Mouse (Mus musculus) CH12.LX (cell line): Measurements from ENCODE around the gene Ube2o. TPM values are rescaled to one million over a fixed set of nuclear protein-coding genes. Genes with fewer than 3 reads are reported as not detected.
A peak's percentile ranks its signal among the peaks of the same experiment; 100 is the strongest.

Experiments used
- DNase-seq: peaks from one replicate; pipeline ENCODE4 v3.0.0-alpha.2; 2013; ENCODE audit errors: extremely low read depth
- H3K27ac ChIP-seq: 2 replicates; pipeline ENCODE4 v1.5.1; 2012; ENCODE audit warnings: low read depth, mild to moderate bottlenecking, control low read depth, moderate library complexity; ENCODE audit not compliant: insufficient read depth
- H3K27me3 ChIP-seq: replicated peaks from 2 replicates; pipeline ENCODE3; 2012; ENCODE audit warnings: inconsistent platforms
- H3K36me3 ChIP-seq, 2 experiments: replicated peaks in 1 of 2; 2 replicates each; pipeline versions ENCODE3 to v1.6.1; 2012; ENCODE audit warnings: inconsistent platforms in 1 of 2, low read length in 1 of 2, mild to moderate bottlenecking in 1 of 2, mixed read lengths in 1 of 2, moderate library complexity in 1 of 2; ENCODE audit not compliant: control insufficient read depth in 1 of 2, insufficient read depth in 1 of 2
- H3K4me1 ChIP-seq, 2 experiments: 2 replicates each; pipeline ENCODE4 v1.6.1; 2012; ENCODE audit warnings: inconsistent platforms in 1 of 2, moderate library complexity in 1 of 2; ENCODE audit not compliant: insufficient read depth in 2 of 2, control insufficient read depth in 1 of 2
- H3K4me2 ChIP-seq: 2 replicates; pipeline ENCODE4 v1.6.1; 2012; ENCODE audit warnings: low read depth, mild to moderate bottlenecking, control low read depth; ENCODE audit not compliant: poor library complexity, insufficient read depth, severe bottlenecking
- H3K4me3 ChIP-seq, 3 experiments: fragments of 150-350 bp in 1 of 3; sonication (generic) in 1 of 3; replicated peaks in 1 of 3; 2 replicates each; pipeline versions ENCODE3 to v1.5.1; 2011 to 2012; ENCODE audit warnings: low read depth in 2 of 3, low read length in 2 of 3, mild to moderate bottlenecking in 2 of 3, moderate library complexity in 2 of 3, control low read depth in 1 of 3, improper control_type of control experiment in 1 of 3, inconsistent platforms in 1 of 3, mixed read lengths in 1 of 3; ENCODE audit not compliant: poor library complexity in 1 of 3
- H3K79me2 ChIP-seq: replicated peaks from 2 replicates; pipeline ENCODE4 v1.6.1; 2012; ENCODE audit warnings: mild to moderate bottlenecking, moderate library complexity; ENCODE audit not compliant: control insufficient read depth, poor library complexity, insufficient read depth, severe bottlenecking; ENCODE audit errors: extremely low read depth
- H3K9ac ChIP-seq: 2 replicates; pipeline ENCODE4 v1.6.1; 2012; ENCODE audit warnings: low read depth, mild to moderate bottlenecking, control low read depth, moderate library complexity; ENCODE audit not compliant: insufficient read depth
- H3K9me3 ChIP-seq: replicated peaks from 2 replicates; pipeline ENCODE3; 2012; ENCODE audit warnings: low read length, inconsistent platforms, mixed read lengths
- CHD1 ChIP-seq: IDR thresholded peaks from 2 replicates; pipeline ENCODE4 v1.6.1; 2012; ENCODE audit warnings: low read depth, low read length, improper control_type of control experiment, inconsistent platforms
- CHD2 ChIP-seq: IDR thresholded peaks from 2 replicates; pipeline ENCODE4 v1.6.1; 2011; ENCODE audit warnings: low read length, improper control_type of control experiment
- CTCF ChIP-seq, 2 experiments: IDR thresholded peaks in 1 of 2; conservative IDR thresholded peaks in 1 of 2; 2 replicates each; pipeline ENCODE4 v1.5.1; 2011 to 2012; ENCODE audit warnings: low read depth in 2 of 2, low read length in 2 of 2, improper control_type of control experiment in 1 of 2, inconsistent platforms in 1 of 2, mild to moderate bottlenecking in 1 of 2, moderate library complexity in 1 of 2
- E2F4 ChIP-seq: IDR thresholded peaks from 2 replicates; pipeline ENCODE4 v1.6.1; 2011; ENCODE audit warnings: low read depth, low read length, improper control_type of control experiment; ENCODE audit not compliant: insufficient replicate concordance
- ETS1 ChIP-seq: conservative IDR thresholded peaks from 2 replicates; pipeline ENCODE4 v1.6.1; 2012; ENCODE audit warnings: low read depth, mild to moderate bottlenecking, inconsistent platforms, low read length, improper control_type of control experiment, moderate library complexity
- GABPA ChIP-seq: IDR thresholded peaks from 2 replicates; pipeline ENCODE4 v1.6.1; 2012; ENCODE audit warnings: low read depth, low read length, improper control_type of control experiment, inconsistent platforms; ENCODE audit not compliant: insufficient replicate concordance
- HCFC1 ChIP-seq: IDR thresholded peaks from 2 replicates; pipeline ENCODE4 v1.6.1; 2012; ENCODE audit warnings: low read depth, mild to moderate bottlenecking, inconsistent platforms, low read length, improper control_type of control experiment
- IRF4 ChIP-seq: IDR thresholded peaks from 2 replicates; pipeline ENCODE4 v1.6.1; 2014; ENCODE audit warnings: low read depth, mild to moderate bottlenecking, inconsistent platforms, low read length, improper control_type of control experiment
- JUND ChIP-seq: conservative IDR thresholded peaks from 2 replicates; pipeline ENCODE4 v1.6.1; 2011; ENCODE audit warnings: low read depth, low read length, improper control_type of control experiment
- MEF2A ChIP-seq: IDR thresholded peaks from 2 replicates; pipeline ENCODE4 v1.6.1; 2014; ENCODE audit warnings: low read depth, mild to moderate bottlenecking, inconsistent platforms, low read length, improper control_type of control experiment, borderline replicate concordance
- NRF1 ChIP-seq: IDR thresholded peaks from 2 replicates; pipeline ENCODE4 v1.6.1; 2014; ENCODE audit warnings: low read depth, mild to moderate bottlenecking, inconsistent platforms, low read length, improper control_type of control experiment, moderate library complexity
- PAX5 ChIP-seq: IDR thresholded peaks from 2 replicates; pipeline ENCODE4 v1.6.1; 2012; ENCODE audit warnings: low read length, inconsistent platforms, mixed read lengths
- RAD21 ChIP-seq: IDR thresholded peaks from 2 replicates; pipeline ENCODE4 v1.6.1; 2011; ENCODE audit warnings: low read depth, mild to moderate bottlenecking, low read length, improper control_type of control experiment, moderate library complexity
- RCOR1 ChIP-seq: conservative IDR thresholded peaks from 2 replicates; pipeline ENCODE4 v1.6.1; 2012; ENCODE audit warnings: low read depth, mild to moderate bottlenecking, inconsistent platforms, low read length, improper control_type of control experiment
- SMC3 ChIP-seq: IDR thresholded peaks from 2 replicates; pipeline ENCODE4 v1.6.1; 2011; ENCODE audit warnings: low read depth, low read length, improper control_type of control experiment
- TBP ChIP-seq: conservative IDR thresholded peaks from 2 replicates; pipeline ENCODE4 v1.6.1; 2011; ENCODE audit warnings: low read depth, low read length, improper control_type of control experiment
- UBTF ChIP-seq: IDR thresholded peaks from 2 replicates; pipeline ENCODE4 v1.6.1; 2012; ENCODE audit warnings: low read depth, mild to moderate bottlenecking, inconsistent platforms, low read length, improper control_type of control experiment, moderate library complexity
- ZKSCAN1 ChIP-seq: IDR thresholded peaks from 2 replicates; pipeline ENCODE4 v1.6.1; 2012; ENCODE audit warnings: low read depth, inconsistent platforms, low read length, improper control_type of control experiment, borderline replicate concordance
- ZNF384 ChIP-seq: IDR thresholded peaks from 2 replicates; pipeline ENCODE4 v1.6.1; 2012; ENCODE audit warnings: low read depth, low read length, improper control_type of control experiment, inconsistent platforms
- dilution Hi-C: fragments of 300-500 bp; cut with MboI; formaldehyde crosslinking; loops from 2 replicates; pipeline ENCODE4 v1.14.3; 2020; ENCODE audit warnings: low sequenced_read_pairs; ENCODE audit not compliant: extremely low pct_unique_long_range_greater_than_20kb, extremely low pct_ligation_motif_present
- in situ Hi-C: fragments of 300-500 bp; cut with MboI; formaldehyde crosslinking; loops from 3 replicates; pipeline ENCODE4 v1.14.3; 2019; ENCODE audit warnings: low sequenced_read_pairs, low pct_ligation_motif_present, low pct_unique_long_range_greater_than_20kb, mixed read lengths
- polyA plus RNA-seq: library from polyadenylated mRNA; unstranded; fragments of >175 nt; gene quantifications from 2 replicates; pipeline ENCODE4 v1.2.1, GENCODE M21; 2012; ENCODE audit warnings: low read depth; ENCODE audit not compliant: insufficient read length
- total RNA-seq, 2 experiments: library from RNA; depleted of rRNA; stranded (reverse); fragments of 300-350 nt in 1 of 2; fragments of >200 nt in 1 of 2; gene quantifications; 2 replicates each; pipeline ENCODE4 v1.2.3; 2012 to 2014

Ube2o gene
- total and polyA plus RNA-seq, 3 experiments, result 12.7 to 61.7 (median 42.8) TPM

GRCm38 (mm10) chr11:116548780-116549179 lies 32.5 kb downstream of the Ube2o start:
- no peak overlapping the region for H3K4me3 ChIP-seq
- H3K79me2 ChIP-seq, result no peaks in the 10 kb centered on the region
- no peak overlapping the region for H3K4me2 ChIP-seq
- TF ChIP-seq ZKSCAN1 (no peak), HCFC1 (no peak), RCOR1 (no peak), PAX5 (no peak), ETS1 (no peak), IRF4 (no peak), E2F4 (no peak), UBTF (no peak), RAD21 (no peak)
- TF ChIP-seq, all 38 proteins: peak for 0
- H3K9ac ChIP-seq, result no peak overlapping the region
- in situ Hi-C loops (no loop called here), dilution Hi-C loops (no loop called here)
- no peak for DNase-seq
- H3K9me3 ChIP-seq, result peaks cover 4% of the 10 kb centered on the region
- H3K4me1 ChIP-seq, result peaks cover 0 to 14% of the 10 kb centered on the region in 2 experiments; a peak in 2 of 4 replicates
- no peaks in the 10 kb centered on the region for H3K27me3 ChIP-seq
- peaks cover 48 to 83% of the 10 kb centered on the region in 2 experiments for H3K36me3 ChIP-seq
- H3K27ac ChIP-seq, result no peak overlapping the region

DNA sequence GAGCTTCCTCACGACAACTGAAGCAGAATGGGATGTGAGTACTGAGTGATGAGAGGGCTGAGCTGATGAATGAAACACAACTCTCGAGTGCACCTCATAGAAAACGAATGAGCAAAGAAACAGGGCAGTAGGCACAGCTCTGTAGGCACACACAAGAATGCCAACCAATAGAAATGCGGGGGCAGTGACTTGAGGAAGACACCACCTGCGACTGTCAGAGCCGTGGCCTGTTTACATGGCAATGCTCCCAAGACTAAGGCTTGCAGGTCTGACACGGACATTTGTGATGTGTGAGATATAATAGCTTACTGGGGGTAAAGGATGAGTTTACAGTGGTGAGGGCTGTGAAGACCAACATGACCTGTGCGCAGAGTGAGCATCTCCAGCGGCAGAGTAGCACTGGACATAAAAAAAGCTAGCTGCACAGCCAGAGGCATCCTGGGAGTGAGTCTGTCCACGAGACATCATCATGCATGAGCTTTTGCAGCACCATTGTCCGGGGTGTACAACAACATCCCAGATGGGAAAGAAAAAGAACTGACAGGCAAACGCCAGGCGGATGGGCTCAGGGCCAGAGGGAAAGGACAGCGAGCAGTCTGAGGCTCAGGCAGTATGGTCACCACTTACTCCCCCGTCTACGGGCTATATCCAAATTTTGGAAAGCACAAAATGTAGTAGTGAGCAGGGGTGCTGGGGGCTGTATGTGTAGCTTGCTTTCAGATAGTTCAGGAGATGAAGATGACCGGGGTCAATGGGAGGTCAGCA lies 33.8 kb downstream of the Ube2o start:
- H3K4me2 ChIP-seq, result no peak overlapping the region
- DNase-seq, result no peak
- dilution Hi-C loops (no loop called here), in situ Hi-C loops (no loop called here)
- H3K79me2 ChIP-seq, result no peaks in the 10 kb centered on the region
- no peaks in the 10 kb centered on the region for H3K27me3 ChIP-seq
- peaks cover 61 to 83% of the 10 kb centered on the region in 2 experiments for H3K36me3 ChIP-seq
- no peaks in the 10 kb centered on the region for H3K9me3 ChIP-seq
- TF ChIP-seq NRF1 (no peak), CHD2 (no peak)
- H3K4me1 ChIP-seq, result peaks cover 0 to 14% of the 10 kb centered on the region in 2 experiments; a peak in 2 of 4 replicates
- H3K9ac ChIP-seq, result no peak overlapping the region
- H3K4me3 ChIP-seq, result no peak overlapping the region
- H3K27ac ChIP-seq, result no peak overlapping the region

DNA sequence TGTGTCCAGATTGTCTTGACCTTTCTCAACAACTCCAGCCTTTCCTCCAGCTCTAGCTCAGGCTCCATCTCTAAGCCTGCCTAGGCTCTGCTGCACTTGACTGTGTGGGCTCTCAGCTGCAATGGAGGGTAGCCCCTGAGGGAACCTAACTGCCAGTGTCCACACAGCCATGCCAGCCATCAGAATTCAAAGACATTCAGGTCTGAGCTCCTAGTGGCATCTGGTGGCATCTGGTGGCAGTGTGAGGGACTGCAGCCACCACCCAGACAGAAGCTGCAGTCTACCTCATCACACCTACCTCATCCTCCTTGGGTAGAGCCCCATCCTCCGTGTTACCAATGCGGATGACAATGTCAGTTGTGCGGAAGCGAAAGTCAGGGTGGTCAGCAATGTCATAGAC lies 38.1 kb downstream of the Ube2o start:
- in situ Hi-C loops (no loop called here), dilution Hi-C loops (no loop called here)
- DNase-seq, result peak; percentile 57
- Histone ChIP-seq H3K4me2 (no peak overlapping the region), H3K79me2 (no peaks in the 10 kb centered on the region), H3K27me3 (no peaks in the 10 kb centered on the region), H3K36me3 (peaks cover 98 to 99% of the 10 kb centered on the region in 2 experiments), H3K9me3 (no peaks in the 10 kb centered on the region), H3K4me1 (no peaks in the 10 kb centered on the region), H3K9ac (no peak overlapping the region), H3K4me3 (no peak overlapping the region), H3K27ac (no peak overlapping the region)
- TF ChIP-seq GABPA (no peak), E2F4 (no peak), CHD2 (no peak), RCOR1 (no peak), MEF2A (no peak), ZNF384 (no peak), JUND (no peak), CTCF (conservative IDR thresholded peaks at IDR 0.05 in 1 of 2, IDR thresholded peaks at IDR 0.05 in 1 of 2; ENCODE audit: low read depth in 2 of 2, low read length in 2 of 2) (peak; percentile 83 to 90), CHD1 (no peak), SMC3 (peak; percentile 74), RAD21 (peak; percentile 72), TBP (no peak)
